Mouse (Mus musculus) c-Kit-positive CD71-positive TER-119-positive erythroid progenitor cells, embryonic 14.5 days (primary cell): Measurements from ENCODE around the gene Hcfc1r1.

ENCODE experiments used
- DNase-seq: peaks from one replicate; pipeline ENCODE4 v3.0.0-alpha.2; 2013; ENCODE audit warnings: low spot score

Hcfc1r1 gene

GRCm38 (mm10) chr17:23675127-23675526 is 1.7 kb downstream of the Hcfc1r1 start:
- DNase-seq, result no peak

- DNase-seq, result peak; percentile 56
Measured at GRCm38 (mm10) chr17:23675564-23676281, 2.3 kb downstream of the Hcfc1r1 start.

- DNase-seq, result no peak
Measured at GRCm38 (mm10) chr17:23676473-23677031, 3.2 kb downstream of the Hcfc1r1 start.

GRCm38 (mm10) chr17:23677236-23677679 is 3.9 kb downstream of the Hcfc1r1 start, which contains the start of gene Tnfrsf12a:
Gene Tnfrsf12a, minus strand, starts transcription at chr17:23677468.
- DNase-seq, result peak; percentile 74

GRCm38 (mm10) chr17:23679127-23679835 is 5.9 kb downstream of the Hcfc1r1 start, which contains the start of gene Cldn6:
Gene Cldn6, plus strand, starts transcription at chr17:23679249.
- DNase-seq, result no peak

GRCm38 (mm10) chr17:23680336-23680735 is 6.9 kb downstream of the Hcfc1r1 start:
- no peak for DNase-seq

GRCm38 (mm10) chr17:23681086-23681485 is 7.7 kb downstream of the Hcfc1r1 start:
- no peak for DNase-seq

- no peak for DNase-seq
Measured at GRCm38 (mm10) chr17:23682092-23682491, 8.7 kb downstream of the Hcfc1r1 start.

GRCm38 (mm10) chr17:23682530-23682929 is 9.1 kb downstream of the Hcfc1r1 start:
- DNase-seq, result no peak

- DNase-seq, result no peak
Measured at GRCm38 (mm10) chr17:23683226-23683625, 9.8 kb downstream of the Hcfc1r1 start.

- DNase-seq, result no peak
Measured at GRCm38 (mm10) chr17:23683856-23684672, 10.7 kb downstream of the Hcfc1r1 start, which contains the start of gene Cldn9. Gene Cldn9, minus strand, starts transcription at chr17:23684026.

- DNase-seq, result no peak
Measured at GRCm38 (mm10) chr17:23694491-23694890, 21.1 kb downstream of the Hcfc1r1 start.

GRCm38 (mm10) chr17:23695801-23696200 is 22.4 kb downstream of the Hcfc1r1 start:
- no peak for DNase-seq

- no peak for DNase-seq
Measured at GRCm38 (mm10) chr17:23699131-23700077, 26.0 kb downstream of the Hcfc1r1 start.

GRCm38 (mm10) chr17:23700079-23700478 is 26.7 kb downstream of the Hcfc1r1 start:
- peak; percentile 75 for DNase-seq

GRCm38 (mm10) chr17:23703301-23703700 is 29.9 kb downstream of the Hcfc1r1 start:
- DNase-seq, result no peak

GRCm38 (mm10) chr17:23704741-23705140 is 31.3 kb downstream of the Hcfc1r1 start:
- DNase-seq, result no peak

GRCm38 (mm10) chr17:23705525-23706104 is 32.2 kb downstream of the Hcfc1r1 start:
- no peak for DNase-seq

GRCm38 (mm10) chr17:23706212-23706611 is 32.8 kb downstream of the Hcfc1r1 start:
- DNase-seq, result peak; percentile 67

- no peak for DNase-seq
Measured at GRCm38 (mm10) chr17:23717003-23717402, 43.6 kb downstream of the Hcfc1r1 start.
